Mouse (Mus musculus) CH12.LX (cell line): Measurements from ENCODE around the gene Mcf2l. TPM values are rescaled to one million over a fixed set of nuclear protein-coding genes. Genes with fewer than 3 reads are reported as not detected.

Experiments
- DNase-seq: peaks from one replicate; pipeline ENCODE4 v3.0.0-alpha.2; 2013; ENCODE audit errors: extremely low read depth
- H3K27ac ChIP-seq: 2 replicates; pipeline ENCODE4 v1.5.1; 2012; ENCODE audit warnings: low read depth, mild to moderate bottlenecking, control low read depth, moderate library complexity; ENCODE audit not compliant: insufficient read depth
- H3K27me3 ChIP-seq: replicated peaks from 2 replicates; pipeline ENCODE3; 2012; ENCODE audit warnings: inconsistent platforms
- H3K36me3 ChIP-seq, 2 experiments: replicated peaks in 1 of 2; 2 replicates each; pipeline versions ENCODE3 to v1.6.1; 2012; ENCODE audit warnings: inconsistent platforms in 1 of 2, low read length in 1 of 2, mild to moderate bottlenecking in 1 of 2, mixed read lengths in 1 of 2, moderate library complexity in 1 of 2; ENCODE audit not compliant: control insufficient read depth in 1 of 2, insufficient read depth in 1 of 2
- H3K4me1 ChIP-seq, 2 experiments: 2 replicates each; pipeline ENCODE4 v1.6.1; 2012; ENCODE audit warnings: inconsistent platforms in 1 of 2, moderate library complexity in 1 of 2; ENCODE audit not compliant: insufficient read depth in 2 of 2, control insufficient read depth in 1 of 2
- H3K4me2 ChIP-seq: 2 replicates; pipeline ENCODE4 v1.6.1; 2012; ENCODE audit warnings: low read depth, mild to moderate bottlenecking, control low read depth; ENCODE audit not compliant: poor library complexity, insufficient read depth, severe bottlenecking
- H3K4me3 ChIP-seq, 3 experiments: fragments of 150-350 bp in 1 of 3; sonication (generic) in 1 of 3; replicated peaks in 1 of 3; 2 replicates each; pipeline versions ENCODE3 to v1.5.1; 2011 to 2012; ENCODE audit warnings: low read depth in 2 of 3, low read length in 2 of 3, mild to moderate bottlenecking in 2 of 3, moderate library complexity in 2 of 3, control low read depth in 1 of 3, improper control_type of control experiment in 1 of 3, inconsistent platforms in 1 of 3, mixed read lengths in 1 of 3; ENCODE audit not compliant: poor library complexity in 1 of 3
- H3K79me2 ChIP-seq: replicated peaks from 2 replicates; pipeline ENCODE4 v1.6.1; 2012; ENCODE audit warnings: mild to moderate bottlenecking, moderate library complexity; ENCODE audit not compliant: control insufficient read depth, poor library complexity, insufficient read depth, severe bottlenecking; ENCODE audit errors: extremely low read depth
- H3K9ac ChIP-seq: 2 replicates; pipeline ENCODE4 v1.6.1; 2012; ENCODE audit warnings: low read depth, mild to moderate bottlenecking, control low read depth, moderate library complexity; ENCODE audit not compliant: insufficient read depth
- H3K9me3 ChIP-seq: replicated peaks from 2 replicates; pipeline ENCODE3; 2012; ENCODE audit warnings: low read length, inconsistent platforms, mixed read lengths
- CHD2 ChIP-seq: IDR thresholded peaks from 2 replicates; pipeline ENCODE4 v1.6.1; 2011; ENCODE audit warnings: low read length, improper control_type of control experiment
- CTCF ChIP-seq, 2 experiments: IDR thresholded peaks in 1 of 2; conservative IDR thresholded peaks in 1 of 2; 2 replicates each; pipeline ENCODE4 v1.5.1; 2011 to 2012; ENCODE audit warnings: low read depth in 2 of 2, low read length in 2 of 2, improper control_type of control experiment in 1 of 2, inconsistent platforms in 1 of 2, mild to moderate bottlenecking in 1 of 2, moderate library complexity in 1 of 2
- E2F4 ChIP-seq: IDR thresholded peaks from 2 replicates; pipeline ENCODE4 v1.6.1; 2011; ENCODE audit warnings: low read depth, low read length, improper control_type of control experiment; ENCODE audit not compliant: insufficient replicate concordance
- ELF1 ChIP-seq: IDR thresholded peaks from 2 replicates; pipeline ENCODE4 v1.6.1; 2014; ENCODE audit warnings: low read depth, mild to moderate bottlenecking, inconsistent platforms, low read length, improper control_type of control experiment
- EP300 ChIP-seq: IDR thresholded peaks from 2 replicates; pipeline ENCODE4 v1.6.1; 2011; ENCODE audit warnings: low read length, improper control_type of control experiment
- HCFC1 ChIP-seq: IDR thresholded peaks from 2 replicates; pipeline ENCODE4 v1.6.1; 2012; ENCODE audit warnings: low read depth, mild to moderate bottlenecking, inconsistent platforms, low read length, improper control_type of control experiment
- IRF4 ChIP-seq: IDR thresholded peaks from 2 replicates; pipeline ENCODE4 v1.6.1; 2014; ENCODE audit warnings: low read depth, mild to moderate bottlenecking, inconsistent platforms, low read length, improper control_type of control experiment
- JUND ChIP-seq: conservative IDR thresholded peaks from 2 replicates; pipeline ENCODE4 v1.6.1; 2011; ENCODE audit warnings: low read depth, low read length, improper control_type of control experiment
- KAT2A ChIP-seq: IDR thresholded peaks from 2 replicates; pipeline ENCODE4 v1.6.1; 2012; ENCODE audit warnings: low read length, improper control_type of control experiment, inconsistent platforms; ENCODE audit not compliant: insufficient replicate concordance
- MAX ChIP-seq: IDR thresholded peaks from 2 replicates; pipeline ENCODE4 v1.6.1; 2011; ENCODE audit warnings: low read length, improper control_type of control experiment
- MAZ ChIP-seq: IDR thresholded peaks from 2 replicates; pipeline ENCODE4 v1.6.1; 2012; ENCODE audit warnings: low read depth, mild to moderate bottlenecking, inconsistent platforms, low read length, improper control_type of control experiment, moderate library complexity
- MEF2A ChIP-seq: IDR thresholded peaks from 2 replicates; pipeline ENCODE4 v1.6.1; 2014; ENCODE audit warnings: low read depth, mild to moderate bottlenecking, inconsistent platforms, low read length, improper control_type of control experiment, borderline replicate concordance
- MXI1 ChIP-seq: IDR thresholded peaks from 2 replicates; pipeline ENCODE4 v1.6.1; 2011; ENCODE audit warnings: mild to moderate bottlenecking, low read depth, low read length, improper control_type of control experiment
- MYC ChIP-seq: IDR thresholded peaks from 2 replicates; pipeline ENCODE4 v1.6.1; 2011; ENCODE audit warnings: low read depth, mild to moderate bottlenecking, improper control_type of control experiment, low read length
- NELFE ChIP-seq: IDR thresholded peaks from 2 replicates; pipeline ENCODE4 v1.6.1; 2011; ENCODE audit warnings: low read depth, low read length, improper control_type of control experiment
- PAX5 ChIP-seq: IDR thresholded peaks from 2 replicates; pipeline ENCODE4 v1.6.1; 2012; ENCODE audit warnings: low read length, inconsistent platforms, mixed read lengths
- POLR2A ChIP-seq: IDR thresholded peaks from 2 replicates; pipeline ENCODE4 v1.6.1; 2011; ENCODE audit warnings: low read depth, mild to moderate bottlenecking, improper control_type of control experiment, low read length
- RAD21 ChIP-seq: IDR thresholded peaks from 2 replicates; pipeline ENCODE4 v1.6.1; 2011; ENCODE audit warnings: low read depth, mild to moderate bottlenecking, low read length, improper control_type of control experiment, moderate library complexity
- RCOR1 ChIP-seq: conservative IDR thresholded peaks from 2 replicates; pipeline ENCODE4 v1.6.1; 2012; ENCODE audit warnings: low read depth, mild to moderate bottlenecking, inconsistent platforms, low read length, improper control_type of control experiment
- SIN3A ChIP-seq: IDR thresholded peaks from 2 replicates; pipeline ENCODE4 v1.6.1; 2012; ENCODE audit warnings: low read length, improper control_type of control experiment, inconsistent platforms
- UBTF ChIP-seq: IDR thresholded peaks from 2 replicates; pipeline ENCODE4 v1.6.1; 2012; ENCODE audit warnings: low read depth, mild to moderate bottlenecking, inconsistent platforms, low read length, improper control_type of control experiment, moderate library complexity
- ZC3H11A ChIP-seq: IDR thresholded peaks from 2 replicates; pipeline ENCODE4 v1.6.1; 2012; ENCODE audit warnings: low read depth, mild to moderate bottlenecking, inconsistent platforms, low read length, improper control_type of control experiment
- ZKSCAN1 ChIP-seq: IDR thresholded peaks from 2 replicates; pipeline ENCODE4 v1.6.1; 2012; ENCODE audit warnings: low read depth, inconsistent platforms, low read length, improper control_type of control experiment, borderline replicate concordance
- dilution Hi-C: fragments of 300-500 bp; cut with MboI; formaldehyde crosslinking; loops from 2 replicates; pipeline ENCODE4 v1.14.3; 2020; ENCODE audit warnings: low sequenced_read_pairs; ENCODE audit not compliant: extremely low pct_unique_long_range_greater_than_20kb, extremely low pct_ligation_motif_present
- in situ Hi-C: fragments of 300-500 bp; cut with MboI; formaldehyde crosslinking; loops from 3 replicates; pipeline ENCODE4 v1.14.3; 2019; ENCODE audit warnings: low sequenced_read_pairs, low pct_ligation_motif_present, low pct_unique_long_range_greater_than_20kb, mixed read lengths
- polyA plus RNA-seq: library from polyadenylated mRNA; unstranded; fragments of >175 nt; gene quantifications from 2 replicates; pipeline ENCODE4 v1.2.1, GENCODE M21; 2012; ENCODE audit warnings: low read depth; ENCODE audit not compliant: insufficient read length
- total RNA-seq, 2 experiments: library from RNA; depleted of rRNA; stranded (reverse); fragments of 300-350 nt in 1 of 2; fragments of >200 nt in 1 of 2; gene quantifications; 2 replicates each; pipeline ENCODE4 v1.2.3; 2012 to 2014

Gene Mcf2l
- total and polyA plus RNA-seq, 3 experiments = not detected

GRCm38 (mm10) chr8:12912011-12912410 lies 38.4 kb downstream of the Mcf2l start:
- Histone ChIP-seq H3K4me1 (no peaks in the 10 kb centered on the region), H3K79me2 (no peaks in the 10 kb centered on the region), H3K27me3 (peaks cover 94% of the 10 kb centered on the region), H3K9me3 (no peaks in the 10 kb centered on the region), H3K9ac (no peak overlapping the region), H3K4me2 (no peak overlapping the region), H3K27ac (no peak overlapping the region), H3K4me3 (no peak overlapping the region), H3K36me3 (no peaks in the 10 kb centered on the region)
- TF ChIP-seq MEF2A = no peak
- in situ Hi-C loops (no loop called here), dilution Hi-C loops (no loop called here)
- DNase-seq = no peak

GRCm38 (mm10) chr8:12915187-12916006 lies 41.8 kb downstream of the Mcf2l start:
- no peaks in the 10 kb centered on the region for H3K79me2 ChIP-seq
- H3K4me3 ChIP-seq = no peak overlapping the region
- DNase-seq = no peak
- H3K4me2 ChIP-seq = no peak overlapping the region
- H3K9me3 ChIP-seq = no peaks in the 10 kb centered on the region
- no peaks in the 10 kb centered on the region for H3K4me1 ChIP-seq
- H3K36me3 ChIP-seq = no peaks in the 10 kb centered on the region
- H3K27me3 ChIP-seq = peaks cover 93% of the 10 kb centered on the region
- dilution Hi-C loops (no loop called here), in situ Hi-C loops (no loop called here)
- no peak for TF ChIP-seq RAD21
- no peak for TF ChIP-seq ELF1
- TF ChIP-seq MAX = no peak
- TF ChIP-seq ZKSCAN1 = no peak
- no peak for TF ChIP-seq POLR2A
- TF ChIP-seq CHD2 = no peak
- no peak for TF ChIP-seq HCFC1
- TF ChIP-seq MEF2A = no peak
- no peak for TF ChIP-seq KAT2A
- TF ChIP-seq E2F4 = no peak
- TF ChIP-seq SIN3A = no peak
- H3K27ac ChIP-seq = no peak overlapping the region
- H3K9ac ChIP-seq = no peak overlapping the region

- Histone ChIP-seq H3K4me1 (no peaks in the 10 kb centered on the region), H3K27me3 (peaks cover 93% of the 10 kb centered on the region), H3K79me2 (no peaks in the 10 kb centered on the region), H3K9me3 (no peaks in the 10 kb centered on the region), H3K4me2 (no peak overlapping the region), H3K4me3 (no peak overlapping the region), H3K36me3 (no peaks in the 10 kb centered on the region), H3K9ac (no peak overlapping the region), H3K27ac (no peak overlapping the region)
- dilution Hi-C loops (no loop called here), in situ Hi-C loops (no loop called here)
- TF ChIP-seq MYC (no peak), EP300 (no peak), UBTF (no peak), ELF1 (no peak), RCOR1 (no peak), MXI1 (no peak), JUND (no peak), IRF4 (no peak), NELFE (no peak), PAX5 (no peak), ZC3H11A (no peak), HCFC1 (no peak), MAZ (no peak), CTCF (conservative IDR thresholded peaks at IDR 0.05 in 1 of 2, IDR thresholded peaks at IDR 0.05 in 1 of 2; ENCODE audit: low read depth in 2 of 2, low read length in 2 of 2) (no peak)
- DNase-seq = no peak
These were observed 42.7 kb downstream of the Mcf2l start for GRCm38 (mm10) chr8:12916156-12916900.
